Mouse (Mus musculus): Measurements from ENCODE around the gene Epdr1. TPM values are rescaled to one million over a fixed set of nuclear protein-coding genes. Genes with fewer than 3 reads are reported as not detected.
"Not testable (repeated sequence)": the region's sequence is repeated elsewhere in the genome, so short reads cannot be mapped to it uniquely, and the experiment has no call there.

Gene Epdr1
- total RNA-seq, 2 experiments from 2014 or later: 8.0 to 17.6 TPM

- peak; percentile 70 for ATAC-seq (replicated peaks; ENCODE audit: low FRiP score, poor library complexity, severe bottlenecking)
These were observed 7.4 kb downstream of the Epdr1 start for GRCm38 (mm10) chr13:19612348-19612747.

- ATAC-seq (replicated peaks; ENCODE audit: low FRiP score, poor library complexity, severe bottlenecking): no peak
These were observed 11.6 kb downstream of the Epdr1 start for GRCm38 (mm10) chr13:19608120-19608519.

- ATAC-seq (replicated peaks; ENCODE audit: low FRiP score, poor library complexity, severe bottlenecking): peak; percentile 88
These were observed 14.8 kb downstream of the Epdr1 start for GRCm38 (mm10) chr13:19604916-19605315.

- ATAC-seq (replicated peaks; ENCODE audit: low FRiP score, poor library complexity, severe bottlenecking): no peak
These were observed 16.0 kb downstream of the Epdr1 start for GRCm38 (mm10) chr13:19603719-19604118.

- ATAC-seq (replicated peaks; ENCODE audit: low FRiP score, poor library complexity, severe bottlenecking): no peak
These were observed 17.2 kb downstream of the Epdr1 start for GRCm38 (mm10) chr13:19602531-19602930.

- no peak for ATAC-seq (replicated peaks; ENCODE audit: low FRiP score, poor library complexity, severe bottlenecking)
These were observed 20.5 kb downstream of the Epdr1 start for GRCm38 (mm10) chr13:19599242-19599641.

- ATAC-seq (replicated peaks; ENCODE audit: low FRiP score, poor library complexity, severe bottlenecking): no peak
These were observed 24.6 kb downstream of the Epdr1 start for GRCm38 (mm10) chr13:19595141-19595540.

- no peak for ATAC-seq (replicated peaks; ENCODE audit: low FRiP score, poor library complexity, severe bottlenecking)
These were observed 28.5 kb downstream of the Epdr1 start for GRCm38 (mm10) chr13:19590996-19591759.

GRCm38 (mm10) chr13:19575947-19576346, 43.8 kb downstream of the Epdr1 start:
- peak; percentile 75; the same call in 1 of the 2 replicates for ATAC-seq (replicated peaks; ENCODE audit: low FRiP score, poor library complexity, severe bottlenecking)

- not testable (repeated sequence) for ATAC-seq (replicated peaks; ENCODE audit: low FRiP score, poor library complexity, severe bottlenecking)
These were observed 45.0 kb downstream of the Epdr1 start for GRCm38 (mm10) chr13:19574723-19575122.

GRCm38 (mm10) chr13:19570166-19570565, 49.6 kb downstream of the Epdr1 start:
- not testable (repeated sequence) for ATAC-seq (replicated peaks; ENCODE audit: low FRiP score, poor library complexity, severe bottlenecking)

- no peak for ATAC-seq (replicated peaks; ENCODE audit: low FRiP score, poor library complexity, severe bottlenecking)
These were observed 57.2 kb downstream of the Epdr1 start for GRCm38 (mm10) chr13:19562510-19562909.

GRCm38 (mm10) chr13:19555391-19555790, 64.3 kb downstream of the Epdr1 start:
- ATAC-seq (replicated peaks; ENCODE audit: low FRiP score, poor library complexity, severe bottlenecking): no peak

Other genes starting within 250 kb of the Epdr1 start
- 12.6 and 56.6 TPM in 2 replicates for gene Stard3nl, start 224.1 kb downstream of the Epdr1 start, total RNA-seq (2015; ENCODE audit: low replicate concordance)
- gene Stard3nl, start 224.1 kb downstream of the Epdr1 start, total RNA-seq (2017; ENCODE audit: low replicate concordance): 5.7 and 6.5 TPM in 2 replicates
- 2.9 and 5.0 TPM in 2 replicates for gene Sfrp4, start 3.2 kb upstream of the Epdr1 start, total RNA-seq (2015; ENCODE audit: low replicate concordance)
- gene Sfrp4, start 3.2 kb upstream of the Epdr1 start, total RNA-seq (2017; ENCODE audit: low replicate concordance): 2.3 and 2.5 TPM in 2 replicates
- gene Nme8, start 77.9 kb upstream of the Epdr1 start, total RNA-seq (2015; ENCODE audit: low replicate concordance): not detected in 2 replicates
- gene Nme8, start 77.9 kb upstream of the Epdr1 start, total RNA-seq (2017; ENCODE audit: low replicate concordance): not detected in 2 replicates
- 11.2 and 12.2 TPM in 2 replicates for gene Gpr141, start 204.3 kb upstream of the Epdr1 start, total RNA-seq (2015; ENCODE audit: low replicate concordance)
- gene Gpr141, start 204.3 kb upstream of the Epdr1 start, total RNA-seq (2017; ENCODE audit: low replicate concordance): 5.4 and 13.9 TPM in 2 replicates